Mouse (Mus musculus): ENCODE data around the gene Usp2.

Gene Usp2

GRCm38 (mm10) chr9:44127351-44127801 is 60.6 kb downstream of the Usp2 start:
- DNase-seq = peak; percentile 44

- DNase-seq = no peak
Observed at GRCm38 (mm10) chr9:44129633-44130032, 62.8 kb downstream of the Usp2 start.

- DNase-seq = no peak
Observed at GRCm38 (mm10) chr9:44130034-44130433, 63.2 kb downstream of the Usp2 start.

GRCm38 (mm10) chr9:44130581-44131275 is 63.9 kb downstream of the Usp2 start:
- peak; percentile 63 for DNase-seq

GRCm38 (mm10) chr9:44131276-44131590 is 64.4 kb downstream of the Usp2 start:
- DNase-seq = no peak

GRCm38 (mm10) chr9:44132200-44132599 is 65.4 kb downstream of the Usp2 start:
- DNase-seq = no peak

GRCm38 (mm10) chr9:44133287-44133686 is 66.5 kb downstream of the Usp2 start:
- peak; percentile 65 for DNase-seq

GRCm38 (mm10) chr9:44134101-44134850 is 67.5 kb downstream of the Usp2 start, which contains the start of gene Mcam:
TSS of gene Mcam (plus strand) at chr9:44134469.
- peak; percentile 89 for DNase-seq

GRCm38 (mm10) chr9:44134851-44135730 is 68.3 kb downstream of the Usp2 start:
- DNase-seq = peak; percentile 81

GRCm38 (mm10) chr9:44135731-44136411 is 69.0 kb downstream of the Usp2 start:
- DNase-seq = peak; percentile 73

GRCm38 (mm10) chr9:44137846-44138245 is 71.0 kb downstream of the Usp2 start:
- DNase-seq = no peak

GRCm38 (mm10) chr9:44141951-44142350 is 75.1 kb downstream of the Usp2 start:
- no peak for DNase-seq

- peak; percentile 25 for DNase-seq
Observed at GRCm38 (mm10) chr9:44143421-44143820, 76.6 kb downstream of the Usp2 start.

- peak; percentile 41 for DNase-seq
Observed at GRCm38 (mm10) chr9:44144023-44144717, 77.3 kb downstream of the Usp2 start.

GRCm38 (mm10) chr9:44144718-44145060 is 77.9 kb downstream of the Usp2 start:
- peak; percentile 84 for DNase-seq

All from cerebellum, adult 9-11 months (tissue).